Mouse (Mus musculus) urinary bladder, postnatal 4 days (tissue): ENCODE measurements around the gene Acin1.

Experiments
- DNase-seq, 2 experiments: peaks; one replicate each; pipeline ENCODE4 v3.0.0; 2021 to 2022; ENCODE audit warnings: low spot score in 2 of 2

Gene Acin1

DNA sequence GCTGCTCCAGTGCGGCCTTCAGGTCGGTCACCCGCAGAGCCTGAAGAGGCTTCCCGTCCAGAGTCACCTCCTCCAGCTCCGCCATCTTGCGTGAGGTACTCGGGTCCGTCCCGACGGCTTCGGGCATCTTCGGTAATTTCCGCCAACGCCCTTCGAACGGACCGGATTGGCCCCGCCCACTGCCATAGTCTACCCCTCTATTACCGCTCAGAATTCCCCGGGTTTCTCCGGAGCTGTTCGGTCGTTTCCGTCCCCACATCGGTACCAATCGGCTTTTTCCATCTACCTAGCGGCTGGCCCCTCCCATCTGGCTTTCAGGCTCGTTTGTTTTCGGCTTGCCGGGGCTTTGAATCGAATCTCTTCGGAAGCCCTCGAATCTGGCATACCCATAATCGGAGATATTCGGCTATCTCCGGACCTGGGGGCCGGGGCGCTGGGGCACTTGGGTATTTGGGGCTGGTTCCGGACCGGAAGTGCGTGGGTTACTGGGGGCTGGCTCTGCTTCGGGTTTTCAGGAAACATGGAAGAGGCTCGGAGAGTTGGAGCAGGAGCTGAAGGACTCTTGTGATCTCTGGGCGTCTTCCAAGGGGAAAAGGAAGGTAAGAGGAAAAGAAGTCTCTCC lies at the start of gene Acin1:
Acin1 (minus strand) TSS at position 410 of the 622 bp plus-strand sequence.
- peak; percentile 100 for DNase-seq

DNA sequence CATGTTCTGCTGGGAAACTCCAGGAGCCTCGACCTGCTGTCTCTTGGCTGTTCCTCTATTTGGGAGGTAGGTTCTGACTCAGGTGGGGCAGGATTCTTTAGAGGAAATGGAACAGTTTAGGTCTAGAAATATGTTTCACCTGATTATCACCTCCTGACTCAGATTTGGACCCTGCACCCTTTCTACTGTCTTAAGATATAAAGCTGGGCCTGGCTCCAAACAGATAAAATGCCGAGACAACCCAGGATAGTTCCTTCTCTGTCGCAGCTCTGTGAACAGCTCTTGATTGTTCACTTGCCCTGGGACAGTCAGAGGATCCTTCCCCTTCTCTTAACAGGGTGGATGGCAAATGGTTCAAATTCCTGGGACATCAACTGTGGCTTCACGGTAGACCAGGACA lies 48.5 kb upstream of the Acin1 start:
- DNase-seq, result no peak

DNA sequence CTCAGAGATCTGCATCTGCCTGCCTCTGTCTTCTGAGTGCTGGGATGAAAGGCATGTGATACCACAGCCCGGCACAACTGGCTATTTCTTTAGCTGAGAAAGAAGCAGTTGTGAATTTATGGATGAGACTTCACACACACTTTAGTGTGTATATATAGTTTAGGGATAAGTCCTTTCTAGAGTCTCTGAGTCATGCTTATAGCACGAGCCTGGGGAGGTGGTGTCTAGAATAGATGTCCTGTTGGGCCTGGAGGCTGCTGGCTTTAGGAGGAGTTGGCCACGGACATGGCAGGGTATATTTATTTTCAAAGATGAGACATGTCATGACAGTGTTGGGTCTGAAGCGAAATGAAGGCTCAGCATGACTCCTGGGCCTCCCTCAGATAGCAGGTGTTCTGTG lies 47.3 kb upstream of the Acin1 start:
- no peak for DNase-seq

DNA sequence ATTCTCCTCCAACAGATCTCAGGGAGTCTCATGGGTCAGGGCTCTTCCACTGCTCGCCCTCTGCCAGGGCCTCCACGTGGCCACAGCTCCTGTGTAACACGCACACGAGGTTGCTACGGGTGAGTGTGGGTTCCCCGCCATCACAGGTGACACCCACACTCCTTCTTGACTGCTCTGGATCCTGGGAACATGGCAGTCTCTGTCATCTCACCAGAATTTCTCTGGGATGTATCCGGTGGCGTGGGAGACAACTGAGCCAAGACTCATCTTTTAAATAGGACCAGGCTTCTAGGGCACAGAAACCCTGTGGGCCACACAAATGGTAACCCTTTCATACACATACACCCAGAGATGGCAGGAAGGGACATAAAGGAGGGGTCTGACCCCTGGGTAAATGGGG lies 45.5 kb upstream of the Acin1 start:
- no peak for DNase-seq

DNA sequence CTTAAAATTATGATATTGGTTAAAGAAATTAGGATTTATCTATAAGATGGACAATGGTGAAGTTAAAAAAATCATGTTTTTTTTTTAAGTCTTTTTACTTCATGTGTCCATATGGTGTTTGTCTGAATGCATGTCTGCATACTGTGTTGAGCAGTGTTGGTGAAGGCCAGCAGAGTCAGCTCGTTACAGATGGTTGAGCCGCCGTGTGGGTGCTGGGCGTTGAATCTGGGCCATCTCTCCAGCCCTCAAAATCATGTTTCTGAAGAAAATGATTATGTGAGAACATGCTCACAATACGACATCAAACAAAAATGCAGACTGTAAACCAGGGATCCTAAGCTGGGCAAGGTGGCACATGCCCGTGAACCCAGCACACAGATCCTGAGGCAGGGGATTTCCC lies 43.6 kb upstream of the Acin1 start:
- DNase-seq, result no peak

DNA sequence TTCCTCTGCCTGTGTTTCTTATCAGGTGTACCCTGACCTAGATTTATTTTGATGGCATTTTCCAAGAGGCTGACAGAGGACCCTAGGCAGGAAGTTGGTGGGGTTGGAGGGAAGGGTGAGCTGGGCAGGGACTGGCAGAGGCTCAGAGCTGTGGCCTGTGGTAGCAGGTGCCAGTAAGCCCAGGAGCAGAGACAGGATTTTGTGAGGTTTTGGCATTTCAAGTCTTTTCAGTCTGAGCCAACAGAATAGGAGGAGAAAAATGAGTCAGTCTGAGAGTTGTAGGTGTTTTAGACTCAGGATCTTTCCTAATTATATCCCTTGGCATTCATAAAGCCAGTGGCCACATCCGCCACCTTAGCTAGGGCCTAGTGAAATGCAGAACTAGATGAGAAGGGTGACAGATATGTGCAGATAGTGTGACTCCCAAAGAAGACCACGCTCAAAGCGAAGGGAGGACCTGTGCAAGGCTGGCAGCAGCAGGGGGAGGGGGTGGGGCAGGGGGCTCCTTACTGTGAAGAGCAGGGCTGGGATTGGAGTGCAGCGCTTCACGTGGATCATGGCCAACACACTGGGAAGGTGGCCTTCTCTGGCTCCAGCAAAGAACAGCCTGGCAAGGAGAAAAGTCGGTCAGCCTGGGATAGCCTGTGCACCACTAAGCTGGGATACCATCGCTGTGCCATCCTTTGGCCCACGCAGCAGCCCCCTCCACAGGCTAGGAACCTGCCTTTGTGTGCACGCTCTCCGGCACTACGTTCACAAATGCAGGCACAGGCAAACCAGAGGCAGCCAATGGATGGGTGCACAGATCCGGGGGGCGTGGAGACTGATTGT lies 42.3 kb upstream of the Acin1 start:
- no peak for DNase-seq

DNA sequence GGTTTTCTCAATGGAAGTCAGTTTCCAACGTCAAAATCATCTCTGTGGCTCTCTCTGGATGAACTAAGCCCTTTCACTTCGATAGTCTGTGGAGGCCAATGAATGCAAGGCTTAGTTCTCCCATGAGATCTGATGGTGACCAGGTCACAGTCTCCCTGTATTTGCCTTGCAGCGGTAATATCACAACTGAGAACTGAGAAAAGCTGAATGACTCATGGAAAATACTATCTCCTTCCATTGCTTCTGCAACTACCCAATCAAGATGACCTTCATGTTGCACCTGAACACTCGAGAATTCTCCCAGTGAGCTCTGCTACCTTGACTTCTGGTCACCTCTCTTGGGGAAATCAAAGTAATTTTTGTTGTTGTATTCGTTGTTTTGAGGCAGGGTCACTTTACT lies 40.8 kb upstream of the Acin1 start:
- no peak for DNase-seq

DNA sequence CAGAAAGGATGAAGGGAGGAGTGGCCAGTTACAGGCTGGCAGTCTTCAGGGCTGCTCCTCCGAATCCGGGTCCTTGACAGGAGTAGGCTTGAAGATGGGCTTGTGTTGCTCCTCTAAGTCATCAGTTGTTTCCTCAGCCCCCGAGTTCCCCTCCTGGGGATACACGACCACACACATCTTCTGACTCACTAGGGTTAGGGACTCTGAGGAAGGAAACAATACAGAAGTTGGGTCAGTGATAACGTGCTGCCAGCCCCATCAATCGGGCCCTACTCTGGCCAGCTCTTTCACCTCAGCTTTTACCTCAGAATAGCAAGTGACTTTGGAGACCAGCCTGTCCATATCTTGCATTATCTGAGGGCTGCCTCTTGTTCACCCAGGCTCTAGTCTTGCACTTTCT lies 37.3 kb upstream of the Acin1 start:
- DNase-seq, result no peak

DNA sequence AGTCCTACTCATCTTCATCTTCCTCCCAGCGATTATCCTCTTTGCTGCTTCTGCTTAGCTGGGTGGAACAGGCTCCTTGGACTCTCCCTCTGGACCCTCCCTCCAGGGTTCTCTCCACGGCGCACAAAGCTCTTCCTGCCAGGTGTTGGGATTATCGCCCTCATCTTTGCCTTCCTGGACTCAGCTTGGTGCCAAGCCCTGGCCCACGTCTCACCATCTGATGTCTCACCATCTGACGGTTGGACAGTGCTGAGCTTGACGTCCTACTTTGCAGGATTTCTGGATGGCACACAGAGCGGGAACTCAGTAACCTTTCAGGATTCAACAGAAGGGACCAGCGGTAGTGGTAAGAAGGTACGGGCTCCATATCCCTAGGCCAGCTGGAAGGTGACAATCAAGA lies 35.0 kb upstream of the Acin1 start:
- no peak for DNase-seq

DNA sequence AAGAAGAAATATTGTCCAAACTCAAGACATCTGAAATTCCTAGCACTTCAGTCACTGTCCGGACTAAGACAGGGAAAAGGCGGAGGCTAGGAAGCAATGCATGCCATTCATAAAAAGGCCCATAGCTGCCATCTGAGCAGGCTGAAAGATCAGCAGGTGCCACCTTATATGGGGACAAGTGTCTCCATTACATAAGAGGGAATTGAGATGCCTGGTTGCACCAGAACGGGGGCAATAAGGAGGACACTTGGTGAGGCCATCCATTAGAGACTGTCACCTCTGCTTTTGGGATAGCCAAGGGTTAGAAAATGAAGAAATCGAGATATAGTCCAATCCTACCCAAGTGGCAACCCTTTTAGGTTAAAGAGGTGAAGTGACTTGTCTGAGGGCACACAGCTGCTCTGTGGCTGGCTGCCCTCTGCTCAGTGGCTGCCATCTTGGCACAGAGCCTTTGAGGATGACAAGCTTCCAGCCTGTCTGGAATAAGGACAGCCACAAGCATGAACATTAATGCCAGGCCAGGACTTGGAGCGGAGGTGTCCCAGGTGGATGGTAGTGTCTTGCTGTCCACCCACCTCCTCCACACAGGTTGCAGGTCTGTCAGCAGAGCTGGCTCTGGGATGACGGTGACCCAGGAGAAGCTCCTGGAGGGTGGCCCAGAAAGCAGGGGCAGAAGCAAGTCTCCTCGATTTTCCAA lies 34.1 kb upstream of the Acin1 start:
- DNase-seq, result no peak

DNA sequence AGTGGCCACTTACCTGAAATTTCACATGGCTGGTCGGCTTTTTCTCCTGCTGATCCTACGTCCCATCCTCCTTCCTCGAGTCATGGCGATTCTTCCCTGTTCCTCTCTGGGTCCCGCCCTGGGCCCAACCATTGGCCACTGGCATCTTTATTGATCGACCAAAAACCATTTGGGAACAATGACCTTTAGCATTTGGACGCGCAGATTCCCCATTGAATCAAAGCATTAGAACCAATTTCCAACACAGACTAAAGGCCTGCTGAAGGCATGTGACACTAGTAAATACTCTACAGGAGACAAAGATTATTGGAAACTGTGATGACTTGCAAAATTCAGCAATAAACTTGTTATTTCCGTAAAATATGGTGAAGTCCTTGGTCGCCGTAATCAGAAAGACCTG lies 33.3 kb upstream of the Acin1 start:
- DNase-seq, result no peak

DNA sequence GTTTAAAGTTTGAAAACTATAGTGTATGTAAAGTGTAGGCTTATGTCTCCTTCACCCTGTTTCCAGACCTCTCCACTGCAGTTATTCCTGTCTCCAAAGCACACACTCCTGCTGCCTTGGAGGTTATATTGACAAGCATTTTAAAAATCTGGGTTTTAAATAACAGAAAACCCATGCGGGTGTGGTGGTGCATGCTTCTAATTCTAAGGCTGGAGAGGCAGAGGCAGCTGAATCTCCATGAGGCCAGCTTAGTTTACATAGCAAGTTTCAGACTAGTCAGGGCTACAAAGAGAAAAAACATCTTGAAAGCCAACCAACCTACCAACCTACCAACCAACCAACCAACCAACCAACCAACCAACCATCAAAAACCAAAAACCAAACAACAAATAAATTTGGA lies 28.7 kb upstream of the Acin1 start:
- no peak for DNase-seq

DNA sequence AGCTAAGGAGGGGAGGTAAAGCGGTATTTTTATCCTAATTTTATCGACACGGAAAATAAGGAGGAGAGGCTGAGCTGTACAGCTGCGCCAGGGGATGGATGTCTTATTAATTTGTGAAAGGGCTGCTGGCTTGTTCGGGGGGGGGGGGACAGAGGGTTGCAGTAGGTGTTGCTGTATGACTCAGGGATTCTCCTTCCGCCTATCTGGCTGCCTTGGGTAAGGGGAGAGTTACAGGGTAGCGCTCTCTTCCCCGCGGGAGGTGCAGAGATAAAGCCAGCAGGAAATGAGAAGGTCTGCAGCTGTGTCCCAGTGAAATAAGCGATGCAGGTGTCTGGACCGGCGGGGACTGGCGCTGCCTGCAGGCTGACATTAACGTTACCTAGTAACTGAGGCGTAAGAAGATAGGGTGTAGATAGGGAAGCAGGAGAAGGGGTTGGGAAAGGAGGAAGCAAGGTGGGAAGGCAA lies 27.9 kb upstream of the Acin1 start:
- DNase-seq, result no peak

DNA sequence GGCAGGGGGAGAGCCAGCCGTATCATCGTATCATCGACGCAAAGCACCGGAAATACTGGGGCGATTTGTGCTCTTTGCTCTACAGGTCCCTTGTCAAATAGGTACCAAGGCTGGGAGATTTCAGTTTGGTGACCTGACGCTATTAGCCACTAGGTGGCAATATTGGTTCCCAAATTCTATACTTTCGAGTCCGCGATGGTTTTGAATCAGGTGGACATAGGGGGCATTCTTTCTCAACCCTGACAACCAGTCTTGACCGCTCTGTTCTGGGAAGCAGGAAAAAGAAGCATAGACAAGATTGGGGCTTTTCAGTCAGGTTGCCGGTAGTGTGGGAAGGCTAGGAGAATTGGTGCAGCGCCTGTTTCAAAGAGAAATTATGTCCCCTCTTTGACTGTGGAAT lies 27.4 kb upstream of the Acin1 start:
- no peak for DNase-seq

DNA sequence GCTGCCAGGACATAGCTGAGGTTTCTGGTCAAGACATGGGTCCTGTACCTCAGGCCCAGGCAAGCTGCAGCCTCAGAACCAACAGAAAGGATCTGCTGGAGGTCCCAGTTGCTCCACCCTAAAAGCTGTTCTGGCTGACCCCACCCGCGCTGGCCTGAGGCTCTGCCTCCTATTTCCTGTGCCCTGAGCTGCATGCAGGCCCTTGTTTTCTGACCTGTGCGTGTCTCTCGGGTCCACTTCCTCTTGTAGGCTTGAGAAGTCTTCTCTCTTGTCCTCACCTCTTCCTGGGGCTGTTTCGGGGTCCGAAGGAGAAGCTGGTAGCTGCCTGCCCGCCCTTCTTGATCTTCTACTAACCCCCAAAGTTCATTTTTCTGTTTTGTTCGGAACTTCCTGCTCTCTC lies 26.1 kb upstream of the Acin1 start:
- no peak for DNase-seq

DNA sequence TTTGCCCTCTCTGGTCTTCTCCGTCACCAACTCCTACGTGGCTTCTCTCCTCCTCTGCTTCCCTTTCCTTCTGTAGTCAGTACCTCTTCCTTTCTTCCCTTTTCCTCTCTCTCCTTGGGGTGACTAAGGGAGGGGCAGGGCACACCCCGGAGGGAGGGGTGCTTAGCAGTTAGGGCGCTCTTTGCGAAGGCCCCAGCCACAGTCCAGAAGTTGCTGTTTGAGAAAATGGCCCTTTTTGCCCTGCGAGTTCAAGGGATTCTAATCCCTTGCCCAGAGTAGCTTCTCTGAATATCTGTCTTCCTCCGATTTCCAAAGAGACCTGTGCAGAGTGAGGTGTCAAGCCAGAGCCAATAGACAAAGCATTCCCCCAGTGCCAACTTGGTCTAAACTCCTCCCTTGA lies 25.3 kb upstream of the Acin1 start, which contains the start of gene Cebpe:
Cebpe (minus strand) TSS at position 101 of the 400 bp plus-strand sequence.
- DNase-seq, result no peak

DNA sequence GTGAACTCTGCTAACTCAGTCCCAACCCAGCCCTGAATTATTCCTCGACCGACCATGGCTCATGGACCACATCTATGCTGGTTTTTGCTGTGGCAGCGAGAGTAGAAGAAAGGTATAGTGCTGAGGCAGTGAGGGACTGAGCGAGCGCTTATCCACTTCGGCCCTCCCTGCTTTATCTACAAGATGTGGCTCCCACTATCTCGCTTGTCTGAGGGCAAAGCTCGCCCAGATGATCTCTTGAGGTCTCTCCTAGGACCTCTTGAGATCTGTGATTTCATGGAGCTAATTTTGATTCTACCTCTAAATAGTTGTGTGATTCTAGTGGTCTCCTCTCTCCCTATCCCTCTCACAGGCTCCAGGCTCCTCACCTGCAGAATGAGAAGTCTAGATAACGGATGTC lies 22.3 kb upstream of the Acin1 start:
- DNase-seq, result no peak

DNA sequence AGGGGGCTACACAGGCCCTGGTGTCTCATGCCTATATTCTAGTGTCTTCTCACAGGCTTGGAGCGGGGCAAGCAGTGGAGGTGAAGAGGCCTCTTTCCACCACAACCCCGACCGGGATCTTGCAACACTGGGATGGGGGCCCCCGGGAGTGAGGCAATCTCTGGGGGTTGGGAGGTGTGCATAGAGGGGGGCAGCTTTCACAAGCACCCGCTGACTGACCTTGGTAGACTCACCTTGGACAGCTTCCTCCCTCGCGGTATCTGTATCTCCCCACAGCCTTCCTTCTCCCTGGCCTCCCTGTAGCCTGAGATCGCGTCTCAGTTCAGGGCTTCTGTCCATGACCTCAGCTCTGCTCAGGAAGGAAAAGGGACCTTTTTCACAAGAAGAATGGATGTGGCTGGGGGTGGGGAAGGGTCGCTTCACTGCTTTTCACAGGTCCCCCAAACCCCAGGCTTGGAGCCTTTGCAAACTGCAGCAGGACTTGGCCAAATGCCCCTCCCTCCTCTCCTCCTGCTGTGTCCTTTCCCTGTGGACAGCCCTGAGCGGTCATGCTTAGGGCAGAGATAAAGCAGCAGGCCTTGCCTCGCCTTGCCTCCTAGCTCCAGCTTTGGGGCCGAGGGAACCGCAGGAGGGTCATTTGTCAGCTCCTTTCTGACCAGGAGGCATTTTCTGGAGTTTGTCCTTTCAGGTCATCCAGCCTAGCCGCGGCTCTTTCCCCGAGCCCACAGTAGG lies 20.0 kb upstream of the Acin1 start:
- DNase-seq, result no peak

DNA sequence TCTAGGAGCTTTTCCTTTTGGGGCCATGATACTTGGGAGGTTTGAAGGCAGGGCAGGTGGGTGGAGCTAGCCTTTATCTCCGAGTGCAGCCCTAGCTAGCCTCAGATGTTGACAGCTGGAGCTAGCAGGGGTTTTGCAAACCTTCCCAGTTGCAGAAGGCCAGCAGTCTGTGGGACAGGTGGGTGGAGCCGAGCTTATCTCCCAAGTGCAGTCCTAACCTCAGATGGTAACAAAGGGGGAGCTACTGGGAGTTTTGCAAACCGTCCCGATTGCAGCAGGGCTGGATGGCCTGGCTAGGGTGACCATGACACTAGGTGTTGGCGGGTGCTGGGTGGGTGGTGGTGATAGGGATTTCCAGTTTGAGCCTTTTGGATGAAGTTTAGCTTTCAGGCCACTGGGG lies 19.1 kb upstream of the Acin1 start:
- DNase-seq, result no peak

DNA sequence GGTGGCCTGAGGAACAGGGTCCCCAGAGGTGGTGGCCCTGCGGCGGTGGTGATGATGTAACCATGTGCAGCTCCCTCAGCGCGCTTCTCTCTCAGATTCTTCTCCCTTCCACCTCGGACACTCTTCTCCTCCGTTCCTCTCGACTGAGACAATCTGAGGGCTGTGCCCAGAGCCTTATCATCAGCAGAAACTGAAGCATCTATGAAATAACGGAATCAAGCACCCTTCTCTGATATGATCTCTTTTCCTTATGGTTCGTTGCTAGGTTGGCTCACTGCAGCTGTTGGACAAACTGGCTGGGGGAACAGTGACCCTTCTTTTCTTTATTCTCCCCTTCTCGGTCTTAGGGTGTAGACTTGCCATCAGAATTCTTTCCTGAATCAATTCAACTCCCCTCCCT lies 16.5 kb upstream of the Acin1 start:
- no peak for DNase-seq

DNA sequence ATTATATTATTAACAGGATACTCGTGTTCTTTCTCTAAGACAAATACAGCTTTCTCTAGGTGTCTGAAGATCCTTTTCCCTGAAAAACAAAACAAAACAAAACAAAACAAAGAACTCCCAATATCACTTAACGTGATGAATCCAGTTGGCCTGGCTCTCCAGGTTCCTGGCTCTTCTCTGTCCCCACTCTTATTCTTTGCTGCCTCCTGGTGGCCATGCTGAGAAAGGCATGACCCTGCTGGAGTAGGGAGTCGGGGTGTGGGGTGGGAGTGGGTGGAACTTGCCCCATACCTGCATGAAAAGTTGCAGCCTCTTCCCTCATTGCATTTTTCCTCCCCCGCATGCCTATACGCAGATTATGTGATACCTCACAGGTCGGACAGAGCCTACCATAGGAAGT lies 14.6 kb upstream of the Acin1 start:
- peak; percentile 63 to 88 for DNase-seq

DNA sequence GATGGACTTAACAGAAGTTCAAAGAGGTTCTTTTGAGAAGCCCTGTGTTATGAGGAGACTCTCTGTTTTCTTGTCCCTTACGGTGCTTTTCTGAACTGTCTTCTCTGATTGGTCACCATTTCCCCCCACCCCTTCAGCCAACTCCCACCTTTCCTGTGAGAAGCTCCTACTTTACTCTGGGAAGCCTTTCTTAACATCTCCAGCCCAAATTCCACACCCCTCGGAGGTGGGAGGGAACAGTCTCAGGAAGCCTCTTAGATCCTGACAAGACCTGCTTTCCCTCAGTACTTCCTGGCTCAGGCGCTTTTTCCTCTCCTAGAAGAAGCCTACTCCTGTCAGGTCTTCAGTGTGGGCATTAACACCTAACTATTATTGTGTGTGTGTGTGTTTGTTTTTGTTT lies 12.9 kb upstream of the Acin1 start:
- DNase-seq, result no peak
